Mouse (Mus musculus) adrenal gland, adult (tissue): ENCODE measurements at regions not wholly inside any gene's neighbourhood (a gene's known extent, or its start where the extent isn't known, plus 50 kb on each side); places are given as distances from the start of the nearest gene placed in this dataset.

Experiments
- DNase-seq, 2 experiments: peaks; one replicate each; pipeline ENCODE4 v3.0.0; 2022 to 2023; ENCODE audit warnings: low spot score in 1 of 2; ENCODE audit not compliant: inconsistent age in 2 of 2

DNA sequence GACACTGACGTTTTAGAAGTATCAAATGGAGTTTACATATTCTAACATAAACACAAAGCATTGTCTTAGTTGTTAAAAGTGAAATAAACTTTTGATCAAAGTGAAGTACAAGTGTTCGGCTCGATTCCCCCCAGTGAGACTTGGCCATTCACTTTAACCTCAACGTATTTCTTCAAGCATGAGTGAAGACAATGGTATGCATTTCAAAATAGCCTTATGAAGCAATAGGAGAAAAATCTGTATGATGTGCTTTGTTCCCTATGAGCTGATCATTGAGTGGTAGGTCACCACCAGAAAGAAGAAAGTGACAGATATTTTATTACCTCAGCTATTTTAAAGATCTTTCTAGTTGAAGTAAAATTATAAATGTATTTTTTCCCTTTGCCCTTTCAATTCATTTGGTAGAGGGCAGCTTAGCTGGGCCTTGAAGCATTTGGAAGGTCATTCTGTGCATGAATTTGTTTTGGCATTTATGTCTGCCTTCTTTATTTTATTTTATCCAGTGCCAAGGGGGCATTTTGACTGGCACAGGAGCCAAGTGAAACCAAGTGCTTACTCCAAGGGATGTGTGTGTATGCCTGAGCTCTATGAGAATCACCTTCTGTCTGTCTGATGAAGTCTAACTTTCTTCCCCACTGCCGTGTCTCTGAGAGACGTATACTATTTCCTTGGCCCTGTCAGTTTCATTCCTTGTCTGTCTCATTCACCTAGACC is 386.8 kb upstream of the A1bg start:
- peak; percentile 64 to 86 for DNase-seq

DNA sequence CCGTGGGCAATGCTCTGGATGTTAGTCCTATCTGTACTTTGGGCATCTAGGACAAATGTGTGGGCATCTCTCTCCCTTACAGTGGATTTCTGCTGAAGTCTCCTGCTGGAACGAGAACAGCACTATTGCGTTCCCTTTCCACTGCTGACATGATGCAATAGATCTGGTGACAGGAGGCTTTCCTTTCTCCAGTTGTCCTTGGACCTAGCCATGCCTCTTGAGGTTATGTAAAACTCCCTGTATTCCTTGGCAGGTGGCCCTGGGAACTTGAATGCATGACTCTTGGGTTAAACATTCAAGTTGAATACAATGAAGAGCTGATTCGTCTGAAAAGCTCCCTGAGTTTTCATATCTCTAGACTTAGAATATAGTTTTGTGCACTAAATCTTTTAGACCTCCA is 386.1 kb upstream of the A1bg start:
- peak; percentile 87 to 95 for DNase-seq

DNA sequence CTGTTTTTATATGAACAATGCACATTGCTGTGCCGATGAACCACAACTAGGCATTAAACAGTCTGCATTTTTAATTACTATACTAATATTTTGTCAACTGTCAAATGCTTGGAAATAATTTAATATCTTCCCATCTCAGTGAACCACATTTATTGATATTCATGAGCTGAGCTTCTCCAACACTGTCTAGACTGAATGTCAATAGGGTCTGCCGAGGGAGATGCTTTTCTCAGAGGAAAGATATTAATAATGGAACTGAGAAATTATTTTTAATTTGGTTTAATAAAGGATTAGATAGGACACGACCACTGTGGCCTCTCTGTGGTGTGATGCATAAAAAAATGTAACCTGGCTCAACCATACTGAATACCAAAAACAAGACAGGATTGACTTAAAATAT is 381.7 kb upstream of the A1bg start:
- no peak for DNase-seq

DNA sequence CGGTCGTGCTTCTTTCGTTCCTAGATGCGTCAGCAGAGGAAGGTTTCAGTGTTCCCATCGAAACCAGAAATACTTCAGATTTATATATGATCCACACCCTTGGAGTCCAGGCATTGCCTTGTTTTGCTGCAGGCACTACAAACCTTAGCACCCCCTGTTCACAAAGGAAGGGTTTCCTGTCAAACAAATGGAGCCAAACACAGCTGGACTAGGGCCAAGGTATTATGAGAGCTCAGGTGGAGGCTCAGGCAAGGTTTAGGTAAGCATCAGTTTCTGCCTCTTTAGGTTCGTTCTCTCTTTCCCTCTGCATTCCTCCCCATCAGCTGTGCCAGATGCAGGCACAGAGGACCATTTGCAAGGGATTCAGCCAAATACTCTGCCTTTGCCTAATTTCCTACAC is 377.0 kb upstream of the A1bg start:
- no peak for DNase-seq

DNA sequence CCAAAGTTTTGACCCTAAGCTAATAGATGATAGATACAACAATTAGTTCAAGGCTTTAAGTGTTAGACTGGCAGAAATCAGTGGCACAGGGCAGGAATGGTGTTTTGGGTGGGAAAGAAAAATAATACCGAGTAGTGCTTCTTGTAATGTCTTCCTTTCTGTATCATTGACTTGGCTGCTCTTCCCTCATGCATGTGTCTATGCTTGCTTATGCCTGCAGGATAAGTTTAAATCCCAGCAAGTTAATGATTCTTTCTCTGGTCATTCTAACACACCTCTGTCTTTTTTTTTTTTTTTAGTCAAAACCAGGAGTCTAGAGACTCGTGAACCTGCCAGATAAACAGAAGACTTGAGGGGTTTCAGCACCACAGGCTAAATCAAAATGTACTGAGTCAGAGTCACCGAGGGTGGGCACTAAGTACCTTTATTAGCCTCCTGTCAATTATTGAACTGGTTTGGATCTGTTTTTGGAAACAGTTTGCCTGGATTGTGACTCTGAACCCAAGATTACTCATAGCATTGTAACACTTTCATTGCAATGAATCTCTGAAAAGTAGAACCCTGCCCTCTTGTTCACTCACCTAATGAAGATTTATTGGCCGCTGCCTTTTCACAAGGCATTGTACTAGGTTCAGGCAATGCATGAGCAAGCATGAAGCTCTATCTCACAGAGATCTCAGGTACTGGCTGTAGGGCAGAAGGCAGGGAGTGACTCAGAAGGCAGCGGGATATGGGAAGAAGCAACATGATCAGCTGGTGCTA is 374.8 kb upstream of the A1bg start:
- no peak for DNase-seq

DNA sequence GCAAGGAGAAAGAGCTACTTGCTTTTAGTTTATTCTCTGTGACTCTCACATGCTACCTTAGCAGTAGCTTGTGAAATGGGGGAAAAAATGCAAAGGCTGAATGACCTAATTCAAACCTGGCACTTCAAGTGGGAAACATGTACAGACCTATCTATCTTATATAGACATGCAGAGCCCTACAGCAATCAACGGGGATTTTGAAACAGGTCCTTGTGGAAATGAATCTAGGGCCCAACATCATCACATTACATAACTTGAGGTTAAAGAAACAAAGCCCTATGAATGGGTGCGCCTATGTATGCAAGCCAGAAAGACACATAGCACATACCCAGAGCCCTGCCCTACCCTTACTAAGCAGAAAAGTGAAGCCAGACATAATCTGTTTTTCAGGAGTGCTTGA is 371.8 kb upstream of the A1bg start:
- no peak for DNase-seq

DNA sequence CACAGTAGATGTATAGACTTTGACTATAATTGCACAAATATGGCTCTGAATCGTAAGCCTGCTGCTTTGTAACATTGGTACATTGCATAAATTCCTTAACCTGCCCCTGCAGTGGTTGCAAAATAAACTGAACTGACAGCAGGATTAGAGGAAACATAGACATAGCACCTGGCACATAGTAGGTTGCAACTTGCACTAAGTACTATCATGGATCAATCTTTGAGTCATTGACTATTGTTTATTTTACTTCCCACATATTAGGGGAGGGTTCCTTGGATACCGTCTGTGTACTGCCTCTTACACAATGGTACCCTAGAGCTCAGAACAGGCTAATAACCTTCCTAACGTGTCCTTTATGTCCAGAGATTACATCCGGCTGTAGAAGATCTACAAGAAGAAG is 371.3 kb upstream of the A1bg start:
- no peak for DNase-seq

DNA sequence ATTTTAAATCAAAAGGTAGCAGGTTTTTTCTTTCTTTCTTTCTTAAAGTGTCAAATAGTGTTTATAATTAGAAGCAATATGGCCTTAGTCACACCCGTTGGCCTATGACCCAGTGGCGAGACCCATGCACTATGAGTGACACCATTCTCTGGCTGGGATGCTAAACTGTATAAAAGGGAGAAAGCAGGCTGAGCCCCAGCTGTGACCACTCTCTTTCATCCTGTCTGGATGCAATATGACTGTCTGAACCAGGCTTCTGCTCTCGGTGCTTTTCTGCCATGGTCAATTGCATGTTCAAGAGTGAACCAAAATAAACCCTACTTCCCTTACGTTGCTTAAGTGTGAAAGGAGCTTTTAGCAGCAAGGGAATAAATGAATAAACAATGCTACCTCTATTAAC is 346.0 kb upstream of the A1bg start:
- DNase-seq, result no peak

DNA sequence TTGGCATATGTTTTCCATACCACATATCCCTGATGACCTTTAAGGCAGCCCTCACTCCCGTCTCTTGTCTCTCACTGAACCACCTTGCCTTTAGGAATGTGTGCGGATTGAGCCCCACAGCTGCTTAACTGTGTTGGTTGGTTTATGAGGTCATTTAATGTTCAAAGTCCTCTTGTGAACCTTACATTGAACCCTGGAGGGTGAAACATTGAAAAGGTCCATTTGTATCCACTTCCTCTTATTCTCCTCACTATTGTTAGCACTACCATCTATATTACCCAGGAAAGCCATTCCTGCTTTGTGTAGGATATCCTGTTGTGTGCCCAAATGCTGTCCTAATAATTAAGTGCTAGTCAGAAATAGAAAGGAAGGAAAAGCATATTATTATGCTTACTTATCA is 336.2 kb upstream of the A1bg start:
- DNase-seq, result no peak

DNA sequence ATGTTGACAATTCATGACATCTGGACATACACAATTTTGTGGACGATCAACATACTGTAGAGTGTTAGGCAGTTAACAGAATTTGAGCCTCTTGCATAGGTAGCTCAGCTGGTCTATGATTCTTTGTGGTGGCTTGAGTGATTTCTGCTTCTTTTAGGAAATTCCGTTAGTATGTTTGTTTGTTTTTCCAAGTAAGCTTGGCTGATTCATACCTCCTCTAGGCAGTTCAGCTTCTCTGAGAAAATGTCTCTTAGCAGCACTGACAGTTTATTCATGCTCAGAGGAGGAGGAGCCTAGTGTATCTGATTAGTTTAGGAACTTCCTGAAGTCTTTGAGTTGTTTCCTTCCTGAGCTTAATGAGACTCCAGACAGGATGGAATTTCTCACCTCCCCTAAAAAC is 321.7 kb upstream of the A1bg start:
- no peak for DNase-seq

DNA sequence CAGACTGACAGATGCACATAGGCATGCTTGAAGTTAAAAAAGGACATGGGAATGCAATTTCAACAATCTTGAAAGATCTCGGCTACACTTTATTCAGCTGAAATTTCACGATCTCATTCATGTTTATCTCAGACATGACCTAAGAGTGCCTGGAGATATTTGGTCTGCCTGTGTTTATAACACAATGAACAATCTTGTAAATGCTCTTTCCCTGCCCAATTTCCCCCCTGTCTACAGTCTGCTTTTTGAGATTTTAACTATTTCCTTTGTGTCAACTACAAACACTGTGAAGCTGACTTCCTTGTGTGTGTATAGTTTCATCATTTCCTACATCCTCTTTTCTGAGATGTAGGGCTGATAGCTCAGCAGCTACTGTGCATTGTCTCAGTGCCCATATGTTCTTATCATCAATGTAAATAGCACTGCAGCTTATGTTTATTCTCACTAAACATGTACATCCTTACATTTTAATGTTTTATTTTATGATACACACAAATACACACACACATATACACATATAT is 319.4 kb upstream of the A1bg start:
- DNase-seq, result no peak

DNA sequence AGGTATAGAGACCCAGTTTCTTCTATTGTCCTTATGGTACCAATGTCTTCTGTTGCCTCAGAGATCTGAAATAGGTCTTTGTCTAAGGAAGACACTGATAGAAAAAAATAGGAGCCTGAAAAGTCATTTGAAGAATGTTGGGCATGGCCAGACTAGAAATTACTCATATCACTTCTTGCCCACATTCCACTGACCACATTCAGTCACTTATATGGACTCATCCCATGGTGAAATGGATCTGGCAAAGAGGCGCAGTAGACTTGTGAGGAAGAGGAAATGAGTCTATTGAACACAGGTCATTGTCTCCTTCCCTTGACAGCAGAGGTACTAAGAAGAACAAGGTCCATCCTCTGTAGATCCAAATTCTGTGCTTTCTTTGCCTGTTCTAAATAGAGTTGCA is 318.9 kb upstream of the A1bg start:
- no peak for DNase-seq

DNA sequence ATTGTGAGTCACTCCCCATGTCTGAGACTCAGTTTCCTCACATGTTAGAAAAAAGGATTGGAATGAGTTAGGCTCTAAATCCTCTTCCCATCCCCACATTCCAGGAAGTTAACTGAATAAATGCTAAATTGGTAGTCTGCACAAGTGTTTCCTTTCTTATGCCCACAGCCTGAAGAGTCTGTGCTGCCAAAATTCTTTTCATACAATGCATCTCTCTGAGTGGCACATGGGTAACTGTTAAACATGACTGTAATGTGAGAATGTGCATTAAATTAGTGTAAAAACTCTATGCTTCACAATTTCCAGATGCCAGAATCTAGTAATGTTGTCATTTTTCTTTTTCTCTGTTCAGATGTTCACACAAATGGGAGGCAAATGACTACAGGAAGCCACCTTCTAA is 317.5 kb upstream of the A1bg start:
- no peak for DNase-seq

DNA sequence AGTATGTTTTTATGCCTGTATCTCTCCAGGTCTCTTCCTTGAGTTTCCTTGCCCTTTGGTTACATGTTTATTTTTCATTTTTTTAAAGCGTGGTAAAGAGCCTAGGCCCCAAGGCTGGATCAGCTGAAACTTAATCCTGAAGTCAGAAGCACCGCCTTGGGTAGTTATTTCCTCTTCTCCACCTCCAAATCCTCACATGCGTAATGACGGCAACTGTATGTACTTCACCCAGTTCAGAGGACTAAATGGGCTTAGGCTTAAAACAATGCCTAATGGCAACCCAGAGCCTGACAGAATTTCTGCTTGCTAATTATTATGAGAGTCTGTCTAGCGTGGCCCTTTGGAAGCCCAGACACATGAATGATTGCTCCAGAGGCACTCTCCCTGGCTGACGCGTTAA is 316.6 kb upstream of the A1bg start:
- no peak for DNase-seq

DNA sequence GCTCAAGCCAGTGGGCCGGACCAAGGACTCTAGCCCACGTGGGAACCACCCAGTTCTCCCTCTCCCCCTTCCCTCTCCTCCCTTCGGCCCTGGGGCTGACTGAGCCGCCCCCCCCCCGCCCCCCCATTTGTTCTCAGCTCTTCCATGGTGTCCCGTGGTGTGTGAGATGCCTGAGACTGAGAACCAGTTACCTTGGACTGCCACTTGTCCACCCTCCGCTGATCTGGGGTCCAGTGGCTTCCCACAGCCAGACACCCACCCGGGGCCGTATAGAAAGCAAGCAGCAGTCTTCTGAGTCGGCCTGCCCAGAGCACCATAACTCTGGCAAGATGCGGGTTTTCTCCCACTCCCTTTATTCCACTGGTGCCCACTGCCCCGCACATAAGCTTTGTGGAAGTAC is 316.2 kb upstream of the A1bg start:
- no peak for DNase-seq

DNA sequence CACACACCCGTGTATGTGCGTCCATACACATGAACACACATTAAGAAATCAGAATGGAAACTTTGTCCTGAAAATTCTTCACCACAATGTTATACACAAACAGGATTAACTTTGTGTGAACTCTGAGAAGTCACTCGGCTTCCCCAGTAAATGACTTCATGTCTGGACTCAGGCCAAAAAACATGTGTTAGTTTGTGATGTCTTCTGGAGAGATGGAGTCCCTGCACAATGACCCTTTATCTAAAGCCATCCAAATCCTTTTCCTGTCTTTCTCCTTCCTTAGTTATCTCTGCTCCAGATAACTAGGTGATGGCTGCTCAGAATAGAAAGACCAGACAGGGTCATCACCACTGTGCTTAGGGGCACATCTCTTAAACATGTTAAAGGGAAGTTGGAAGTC is 306.8 kb upstream of the A1bg start:
- DNase-seq, result peak in 1 of 2 experiments; percentile 45

DNA sequence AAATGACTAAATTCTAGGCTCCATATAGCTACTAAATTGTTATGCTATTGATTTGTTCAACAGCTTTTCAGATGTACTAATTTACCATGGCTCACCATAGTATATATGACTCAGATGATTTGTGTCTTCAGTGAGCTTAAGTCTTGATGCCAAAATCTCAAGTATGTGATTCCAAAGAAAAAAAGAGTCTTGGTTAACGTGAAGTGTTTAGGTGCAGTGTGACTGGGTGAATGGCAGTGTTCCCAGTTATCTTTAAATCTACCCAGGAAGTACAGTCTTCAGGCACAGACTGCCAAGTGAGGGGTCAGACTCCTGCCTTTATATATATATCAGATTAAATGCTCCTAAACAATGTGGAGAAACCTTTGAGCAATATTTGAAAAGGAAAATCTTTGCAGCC is 300.1 kb upstream of the A1bg start:
- DNase-seq, result no peak

DNA sequence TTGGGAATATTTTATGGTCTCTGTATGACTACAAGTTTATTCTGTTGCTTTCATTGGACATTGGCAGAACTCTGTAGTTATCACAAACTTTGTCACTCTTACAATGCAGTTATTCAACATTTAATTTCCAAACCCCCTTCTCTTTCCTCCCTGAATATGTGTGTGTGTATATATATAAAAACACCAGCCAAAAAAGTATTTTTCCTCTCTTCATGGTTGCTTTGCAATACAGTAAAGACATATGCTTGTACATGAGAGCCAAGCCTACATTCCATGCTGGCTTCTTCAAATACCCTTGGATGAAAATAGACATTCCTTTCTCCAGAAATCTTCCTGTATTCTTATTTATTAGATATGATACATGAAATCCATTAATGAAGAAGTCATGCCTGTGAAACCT is 287.3 kb upstream of the A1bg start:
- DNase-seq, result no peak

DNA sequence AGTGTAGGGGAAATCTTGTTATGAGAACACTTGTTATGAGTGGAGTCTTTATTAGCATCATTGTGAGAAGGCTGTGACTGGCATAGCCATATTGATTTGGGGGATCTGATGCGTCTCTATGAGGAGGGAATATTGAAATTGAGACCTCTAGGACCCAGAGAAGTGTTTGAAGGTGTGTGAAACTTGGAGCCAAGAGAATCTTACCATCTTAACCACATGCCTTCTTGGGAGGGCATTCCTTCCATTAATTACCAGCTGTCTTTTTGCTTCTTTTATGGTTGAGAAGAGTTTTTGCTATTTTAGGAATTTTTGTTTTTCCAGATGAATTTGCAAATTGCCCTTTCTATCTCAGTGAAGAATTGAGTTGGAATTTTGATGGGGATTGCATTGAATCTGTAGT is 267.2 kb upstream of the A1bg start:
- no peak for DNase-seq

DNA sequence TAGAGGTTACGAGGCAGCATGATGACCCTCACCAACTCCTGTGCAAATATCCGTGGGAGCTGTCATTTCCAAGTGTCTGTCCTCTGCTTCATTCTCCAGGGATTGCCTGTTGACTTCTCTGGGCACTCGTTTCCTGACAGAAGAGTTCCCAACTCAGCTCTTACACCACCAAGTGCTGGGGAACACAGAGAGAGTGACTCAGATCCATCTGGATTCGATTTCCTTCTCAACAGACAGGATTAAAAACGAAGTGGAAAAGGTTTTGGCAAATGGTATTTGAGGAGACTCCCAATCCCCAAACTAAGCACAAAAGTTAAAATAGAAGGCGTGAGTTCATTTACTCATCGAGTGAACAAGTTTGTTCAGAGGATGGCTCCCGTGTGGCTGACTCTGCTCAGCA is 266.7 kb upstream of the A1bg start:
- DNase-seq, result no peak

DNA sequence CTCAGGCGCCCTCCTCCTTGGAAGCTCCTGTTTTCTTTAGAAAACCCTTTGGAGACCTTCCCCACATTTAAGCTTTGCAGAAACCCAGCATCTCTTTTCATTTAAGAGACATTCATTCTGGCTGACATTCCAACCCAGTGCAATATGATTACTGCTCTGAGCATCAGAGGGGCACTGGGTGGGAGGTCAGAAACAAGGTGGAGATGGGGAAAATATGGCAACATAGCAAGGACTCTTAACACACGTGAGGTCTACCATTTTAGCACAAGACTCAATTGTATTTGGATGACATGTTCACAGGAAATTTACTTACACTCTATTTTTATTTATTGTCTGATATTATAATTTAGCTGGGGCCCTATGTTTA is 261.8 kb upstream of the A1bg start:
- DNase-seq, result no peak

DNA sequence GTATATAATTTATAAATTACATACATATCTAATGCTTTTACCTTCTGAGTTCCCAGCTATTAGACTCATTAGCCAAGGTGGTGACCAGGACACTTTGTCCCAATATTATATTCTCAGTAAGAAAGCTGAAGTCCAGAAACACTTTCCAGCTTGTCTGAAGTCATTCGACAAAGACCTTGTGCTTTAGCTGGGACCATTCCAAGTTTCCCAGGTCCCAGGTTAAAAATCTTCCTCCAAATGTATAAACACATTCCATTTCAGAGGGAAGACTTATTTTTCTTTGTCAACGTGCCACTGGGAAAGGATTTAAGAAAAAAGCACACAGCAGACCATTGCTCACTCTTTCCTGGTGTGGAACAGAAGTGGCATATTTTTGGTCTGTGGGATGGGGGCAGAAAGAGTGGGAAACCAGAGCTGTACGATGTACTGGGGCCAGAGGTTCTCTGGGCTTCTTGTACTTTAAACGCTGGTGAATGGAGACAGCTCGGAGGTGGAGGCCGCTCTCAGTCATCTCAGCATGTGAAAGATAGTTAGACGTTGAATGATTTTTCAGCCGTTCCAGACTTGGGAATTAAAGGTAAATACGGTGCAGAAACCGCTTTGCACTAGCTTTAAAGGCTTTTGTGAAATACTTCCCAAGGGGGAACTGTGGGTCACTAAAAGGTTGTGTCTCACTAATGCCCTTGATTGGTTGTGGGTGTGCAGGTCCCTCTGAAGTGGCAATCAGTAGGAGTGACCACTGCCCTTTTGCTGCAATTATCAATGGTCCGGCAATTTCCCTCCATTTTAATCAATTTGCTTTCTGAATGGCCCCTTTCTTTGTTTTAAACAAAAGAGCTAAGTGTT is 261.2 kb upstream of the A1bg start:
- DNase-seq, result no peak
